Comparison of ENCODE assay signal across 13 mouse cellular contexts in the genomic region with DNA sequence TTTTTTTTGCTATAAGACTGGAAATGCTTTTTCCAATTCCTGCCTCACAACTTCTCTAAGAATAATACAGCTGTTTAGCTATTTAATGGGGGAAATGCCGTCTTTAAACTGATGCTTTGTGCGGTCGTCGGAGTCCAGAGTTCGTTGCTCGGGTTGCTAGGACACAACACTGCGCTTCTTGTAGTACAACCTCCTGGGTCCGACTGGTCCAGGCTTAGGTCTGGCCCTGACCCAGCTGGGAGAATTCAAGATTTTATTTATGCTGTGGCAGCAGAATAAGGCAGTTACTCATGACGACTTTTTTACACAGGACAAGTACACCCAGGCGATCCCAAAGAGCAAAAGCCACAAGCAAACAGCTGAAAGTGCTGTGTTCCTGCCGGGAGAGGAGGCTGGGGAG. TPM values are rescaled to one million over a fixed set of nuclear protein-coding genes. Genes with fewer than 3 reads are reported as not detected.
DNase-seq lines count a peak whose midpoint lies in the region; ATAC-seq lines count a peak whose summit lies in the region.
"Had no signal": no experiment of that assay in that cellular context is flagged by ENCODE, and none has a peak within 500 bp of the region (broad histone marks: within the 10 kb centered on the region; RNA-seq: fewer than 3 reads in every experiment).

No protein-coding gene starts in this region.

- peak; percentile 10 to 34 for DNase-seq in cerebellum, postnatal 10 days
- no peak for DNase-seq in cerebellum, adult 18-20 months
- peak; percentile 74 for DNase-seq in kidney, postnatal 10 days
- no peak for DNase-seq in urinary bladder, postnatal 10 days (ENCODE audit: low spot score)
- DNase-seq in testis, postnatal 14 days (ENCODE audit: low spot score) = no peak
- DNase-seq: cerebellum, adult 9-10 months; right cerebral cortex, postnatal 25 days had no signal

- no peaks in the 10 kb centered on the region for H3K9me3 ChIP-seq in midbrain, embryonic 13.5 days
- H3K9me3 ChIP-seq in midbrain, embryonic 15.5 days = no peaks in the 10 kb centered on the region; the same call in 1 of the 2 replicates
- H3K9me3 ChIP-seq in neural tube, embryonic 13.5 days = no peaks in the 10 kb centered on the region
- H3K9me3 ChIP-seq: embryonic facial prominence, embryonic 15.5 days; stomach, embryonic 15.5 days had no signal

- no peak overlapping the region for H3K4me3 ChIP-seq in midbrain, embryonic 13.5 days (replicated peaks)
- H3K4me3 ChIP-seq in midbrain, embryonic 15.5 days = no peak overlapping the region
- no peak overlapping the region for H3K4me3 ChIP-seq in neural tube, embryonic 13.5 days
- H3K4me3 ChIP-seq: embryonic facial prominence, embryonic 15.5 days; stomach, embryonic 15.5 days had no signal

- no peak overlapping the region for H3K4me2 ChIP-seq in midbrain, embryonic 13.5 days (replicated peaks)
- H3K4me2 ChIP-seq in midbrain, embryonic 15.5 days = no peak overlapping the region
- H3K4me2 ChIP-seq in neural tube, embryonic 13.5 days = no peak overlapping the region
- H3K4me2 ChIP-seq: embryonic facial prominence, embryonic 15.5 days; stomach, embryonic 15.5 days had no signal

- no peaks in the 10 kb centered on the region for H3K4me1 ChIP-seq in midbrain, embryonic 13.5 days (replicated peaks)
- H3K4me1 ChIP-seq in midbrain, embryonic 15.5 days = no peaks in the 10 kb centered on the region
- peaks cover 16% of the 10 kb centered on the region for H3K4me1 ChIP-seq in neural tube, embryonic 13.5 days (replicated peaks)
- H3K4me1 ChIP-seq: stomach, embryonic 15.5 days had no signal

- ATAC-seq in midbrain, embryonic 13.5 days = 0 out of 2 replicates have a peak, but pooled peaks have one; percentile 14
- ATAC-seq in midbrain, embryonic 15.5 days (replicated peaks) = no peak
- ATAC-seq in neural tube, embryonic 13.5 days (ENCODE audit: low read depth) = peak; percentile 87
- ATAC-seq: intestine, embryonic 16.5 days had no signal

- H3K36me3 ChIP-seq in midbrain, embryonic 13.5 days = no peaks in the 10 kb centered on the region
- H3K36me3 ChIP-seq in midbrain, embryonic 15.5 days (replicated peaks) = no peaks in the 10 kb centered on the region
- H3K36me3 ChIP-seq in neural tube, embryonic 13.5 days = no peaks in the 10 kb centered on the region
- H3K36me3 ChIP-seq: embryonic facial prominence, embryonic 15.5 days; stomach, embryonic 15.5 days had no signal

- WGBS in midbrain, embryonic 13.5 days = 44% methylated on average over 11 of the region's 11 CpGs
- WGBS in midbrain, embryonic 15.5 days = 37% methylated on average over 11 of the region's 11 CpGs
- WGBS in neural tube, embryonic 13.5 days = 18% methylated on average over 11 of the region's 11 CpGs

- no peaks in the 10 kb centered on the region for H3K27me3 ChIP-seq in midbrain, embryonic 13.5 days
- no peaks in the 10 kb centered on the region for H3K27me3 ChIP-seq in midbrain, embryonic 15.5 days (replicated peaks)
- H3K27me3 ChIP-seq in neural tube, embryonic 13.5 days = no peaks in the 10 kb centered on the region
- H3K27me3 ChIP-seq: embryonic facial prominence, embryonic 15.5 days; stomach, embryonic 15.5 days had no signal

- no peak overlapping the region for H3K9ac ChIP-seq in midbrain, embryonic 13.5 days (replicated peaks)
- H3K9ac ChIP-seq in midbrain, embryonic 15.5 days = no peak overlapping the region
- H3K9ac ChIP-seq in neural tube, embryonic 13.5 days = no peak overlapping the region
- H3K9ac ChIP-seq: embryonic facial prominence, embryonic 15.5 days; stomach, embryonic 15.5 days had no signal

- no peak overlapping the region for H3K27ac ChIP-seq in midbrain, embryonic 13.5 days
- no peak overlapping the region for H3K27ac ChIP-seq in midbrain, embryonic 15.5 days
- H3K27ac ChIP-seq in neural tube, embryonic 13.5 days (replicated peaks) = no peak overlapping the region
- H3K27ac ChIP-seq: embryonic facial prominence, embryonic 15.5 days; stomach, embryonic 15.5 days had no signal

RNA-seq across cellular contexts. Expression of a gene that starts 42.4 kb away (rescaled TPM):
- polyA plus RNA-seq in midbrain, embryonic 13.5 days (2015; fragmentation: Nextera tagmentation; extraction: Ambion mirVana) = 3.3 and 5.7 TPM in 2 replicates
- 5.9 and 7.1 TPM in 2 replicates for polyA plus RNA-seq in midbrain, embryonic 15.5 days (2015; fragmentation: Nextera tagmentation; extraction: Ambion mirVana)
- 6.2 and 6.9 TPM in 2 replicates for polyA plus RNA-seq in neural tube, embryonic 13.5 days (2015; fragmentation: Nextera tagmentation; extraction: Ambion mirVana)

Comparison
In these comparisons a context has a peak if more than half of its experiments do, and no peak if none do; other contexts are left out.
1. DNase-seq: peak in cerebellum, postnatal 10 days (2 of 2) and kidney, postnatal 10 days (single experiment); none in cerebellum, adult 18-20 months (0 of 2), urinary bladder, postnatal 10 days (single experiment) and testis, postnatal 14 days (single experiment).